Mouse (Mus musculus) colon, adult 2 months (tissue): ENCODE measurements around the gene Mst1r. TPM values are rescaled to one million over a fixed set of nuclear protein-coding genes. Genes with fewer than 3 reads are reported as not detected.

Source experiments
- polyA plus RNA-seq: library from polyadenylated mRNA; depleted of rRNA; stranded (reverse); fragments of >200 nt; gene quantifications from 2 replicates; pipeline ENCODE4 v1.2.3, GENCODE M21; 2012; rRNA removed

Gene Mst1r
- polyA plus RNA-seq: 114 and 117 TPM in 2 replicates

DNA sequence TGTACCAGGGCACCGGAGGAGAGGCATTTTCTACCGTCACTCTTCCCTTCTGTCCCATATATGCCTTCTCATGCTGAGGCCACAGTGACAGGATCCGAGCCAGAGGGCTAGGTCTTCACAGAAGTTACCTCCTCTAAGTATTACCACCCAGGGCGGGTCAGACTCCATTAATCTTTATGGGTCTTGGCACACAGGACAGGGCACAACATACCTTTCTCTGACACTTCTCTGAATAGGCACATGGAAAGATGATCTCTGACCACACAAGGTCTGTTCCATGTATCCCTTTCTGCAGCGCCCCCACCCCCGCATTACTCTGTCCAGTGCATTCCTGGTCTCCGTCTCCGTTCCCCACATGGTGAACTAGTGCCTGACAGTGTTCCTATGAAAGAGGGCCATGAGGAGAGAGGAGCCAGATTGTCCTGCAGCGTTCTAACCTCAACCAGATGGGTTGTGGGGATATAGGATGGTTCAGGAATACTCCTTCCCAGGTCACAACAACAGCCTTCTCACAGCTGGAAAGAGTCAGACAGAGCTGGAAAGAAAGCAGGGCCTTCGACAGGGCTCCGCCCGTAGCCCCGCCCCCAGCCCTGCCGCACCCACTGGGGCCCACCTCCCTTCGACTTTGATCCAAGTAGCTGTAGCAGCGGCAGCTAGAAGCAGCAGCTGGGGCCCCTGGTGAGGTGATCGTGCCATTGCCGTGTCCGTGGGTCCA is at the start of gene Mst1r:
Mst1r (plus strand) TSS at position 622 of the 715 bp plus-strand sequence.

DNA sequence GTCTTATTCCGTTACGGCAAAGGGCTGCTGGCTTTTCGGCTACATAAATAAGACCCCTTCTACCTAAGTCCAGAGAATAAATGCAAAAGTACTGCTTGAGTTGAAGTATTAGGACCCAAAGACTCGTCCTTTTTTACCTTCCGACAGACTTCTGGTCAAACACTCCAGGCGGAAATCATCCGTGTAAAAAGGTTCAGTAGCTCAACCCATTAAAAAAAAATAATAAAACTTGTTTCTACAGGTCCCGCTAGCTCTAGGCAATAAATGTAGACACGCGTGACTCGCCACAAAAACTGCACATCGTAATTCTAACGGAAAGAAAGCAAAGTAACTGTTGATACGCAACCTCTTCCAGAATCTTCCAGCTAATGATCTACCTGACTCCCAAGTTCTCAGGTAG is 33.5 kb upstream of the Mst1r start, which contains the start of gene Rbm6:
Rbm6 (minus strand) TSS at position 101 of the 400 bp plus-strand sequence.

DNA sequence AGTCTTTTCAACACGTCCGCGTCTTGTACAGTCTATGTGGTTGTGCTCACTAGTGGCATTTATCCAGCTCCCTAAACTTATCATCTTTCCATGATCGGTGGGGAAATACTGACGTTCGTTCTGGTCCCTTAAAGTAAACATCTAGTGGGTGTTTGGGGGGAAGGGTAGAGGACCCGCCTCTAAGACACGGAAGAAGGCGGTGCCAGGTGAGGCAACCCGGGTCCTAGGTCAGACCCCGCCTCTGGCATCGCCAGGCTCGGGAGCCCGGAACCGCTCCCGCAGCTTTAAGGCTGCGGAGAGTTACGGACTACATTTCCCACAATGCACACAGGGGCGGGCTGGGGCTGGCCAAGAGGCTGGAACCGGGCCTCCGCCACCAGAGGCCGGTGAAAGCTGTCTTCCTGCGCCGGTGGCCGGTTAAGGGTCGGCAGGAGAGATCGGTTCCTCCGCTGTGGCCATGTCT is 18.8 kb upstream of the Mst1r start, which contains the start of gene Mon1a:
Mon1a (plus strand) TSS at position 348 of the 463 bp plus-strand sequence.

DNA sequence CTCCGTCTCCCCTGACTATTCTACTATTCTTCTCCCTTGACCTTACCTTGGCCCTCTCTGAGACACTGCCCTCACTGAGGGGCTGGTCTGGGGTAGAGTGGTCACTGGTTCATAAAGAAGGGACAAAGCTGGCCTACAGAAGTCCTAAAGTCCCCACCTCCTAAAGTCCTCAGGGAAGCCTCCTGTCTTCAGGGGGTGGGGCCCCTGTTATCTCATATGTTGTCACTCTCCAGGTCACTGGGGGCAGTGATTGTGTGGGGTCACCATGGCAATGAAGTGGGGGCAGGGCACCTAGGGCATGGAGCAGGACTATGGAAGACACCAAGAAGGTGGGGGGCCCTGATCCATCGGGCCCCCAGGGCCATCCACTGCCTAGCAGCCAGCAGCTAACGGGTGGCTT is 21.5 kb downstream of the Mst1r start, which contains the start of gene Actl11:
Actl11 (plus strand) TSS at position 301 of the 400 bp plus-strand sequence.

GRCm38 (mm10) chr9:107935374-107935773 is 28.7 kb downstream of the Mst1r start, which contains the start of gene Camkv:
Gene Camkv (plus strand): TSS chr9:107935674.

DNA sequence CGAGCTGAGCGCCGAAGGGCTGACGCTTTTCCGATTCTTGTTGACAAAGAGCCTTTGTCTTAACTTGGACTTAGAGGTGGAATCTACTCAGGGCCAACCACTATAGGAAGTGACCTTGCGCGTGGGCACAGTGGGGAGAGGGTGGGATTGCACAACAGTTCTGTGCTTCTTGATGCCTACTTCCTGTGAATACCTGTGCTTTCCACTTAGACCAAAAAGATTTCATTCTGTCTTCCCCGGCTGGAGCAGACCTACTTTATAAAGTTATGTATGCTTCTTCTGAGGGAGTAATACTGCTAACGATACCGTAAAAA is 43.2 kb downstream of the Mst1r start, which contains the start of gene Traip:
Traip (plus strand) TSS at position 215 of the 314 bp plus-strand sequence.

Other genes with a start within 250 kb of the Mst1r start
- 0.81 and 7.5 TPM in 2 replicates for gene Slc38a3, start 237.3 kb upstream of the Mst1r start, polyA plus RNA-seq
- gene Gnat1, start 227.2 kb upstream of the Mst1r start, polyA plus RNA-seq: 0.14 TPM in 1 of 2 replicates, not detected in the other
- gene Sema3f, start 196.4 kb upstream of the Mst1r start, polyA plus RNA-seq: 76.2 and 89.6 TPM in 2 replicates
- gene Rbm5, start 135.9 kb upstream of the Mst1r start, polyA plus RNA-seq: 40.9 and 42.4 TPM in 2 replicates
- gene Rbm6, start 33.6 kb upstream of the Mst1r start, polyA plus RNA-seq: 9.4 and 10.8 TPM in 2 replicates
- 81.4 and 99.9 TPM in 2 replicates for gene Mon1a, start 18.7 kb upstream of the Mst1r start, polyA plus RNA-seq
- gene Actl11, start 21.6 kb downstream of the Mst1r start, polyA plus RNA-seq: 0.02 TPM in 1 of 2 replicates, not detected in the other
- 0.03 TPM in 1 of 2 replicates, not detected in the other for gene Camkv, start 28.8 kb downstream of the Mst1r start, polyA plus RNA-seq
- 1.1 and 3.8 TPM in 2 replicates for gene Traip, start 43.3 kb downstream of the Mst1r start, polyA plus RNA-seq
- gene Uba7, start 68.6 kb downstream of the Mst1r start, polyA plus RNA-seq: 53.4 and 66.2 TPM in 2 replicates
- 0.10 TPM in 1 of 2 replicates, not detected in the other for gene Gm20661, start 76.2 kb downstream of the Mst1r start, polyA plus RNA-seq
- 4.4 and 6.8 TPM in 2 replicates for gene Inka1, start 79.0 kb downstream of the Mst1r start, polyA plus RNA-seq
- 0.35 and 1.2 TPM in 2 replicates for gene Cdhr4, start 85.6 kb downstream of the Mst1r start, polyA plus RNA-seq
- gene Gm20662, start 89.5 kb downstream of the Mst1r start, polyA plus RNA-seq: 0.93 and 1.1 TPM in 2 replicates
- gene Ip6k1, start 95.6 kb downstream of the Mst1r start, polyA plus RNA-seq: 112 and 139 TPM in 2 replicates
- 37.4 and 38.5 TPM in 2 replicates for gene Gmppb, start 142.4 kb downstream of the Mst1r start, polyA plus RNA-seq
- gene Amigo3, start 146.3 kb downstream of the Mst1r start, polyA plus RNA-seq: 13.0 and 13.5 TPM in 2 replicates
- 0.31 and 0.59 TPM in 2 replicates for gene Mst1, start 173.6 kb downstream of the Mst1r start, polyA plus RNA-seq
- gene Rnf123, start 176.5 kb downstream of the Mst1r start, polyA plus RNA-seq: 79.7 and 82.5 TPM in 2 replicates
- 125 and 159 TPM in 2 replicates for gene Apeh, start 187.7 kb downstream of the Mst1r start, polyA plus RNA-seq